Comparison of ENCODE assay signal across 10 mouse cellular contexts in genomic region chr11:69684128-69684745, GRCm38 (mm10). TPM values are rescaled to one million over a fixed set of nuclear protein-coding genes. Genes with fewer than 3 reads are reported as not detected.
A peak's percentile ranks its signal among the peaks of the same experiment; 100 is the strongest.
DNase-seq lines count a peak whose midpoint lies in the region; ATAC-seq and TF ChIP-seq lines count a peak whose summit lies in the region.
"Had no signal": no experiment of that assay in that cellular context is flagged by ENCODE, and none has a peak within 500 bp of the region (broad histone marks: within the 10 kb centered on the region; RNA-seq: fewer than 3 reads in every experiment).

No protein-coding gene starts in this region.

- no peak for TF ChIP-seq POLR2A in cerebellum, adult 2 months (IDR thresholded peaks at IDR 0.05; ENCODE audit: borderline replicate concordance, insufficient read depth, low read length)

- H3K4me3 ChIP-seq in cerebellum, adult 2 months (replicated peaks; ENCODE audit: insufficient read depth, low read depth, low read length), result no peak overlapping the region
- no peak overlapping the region for H3K4me3 ChIP-seq in hindbrain, embryonic 13.5 days
- H3K4me3 ChIP-seq in hindbrain, postnatal 0 days (ENCODE audit: low read length), result no peak overlapping the region
- no peak overlapping the region for H3K4me3 ChIP-seq in embryonic facial prominence, embryonic 10.5 days

- H3K4me1 ChIP-seq in cerebellum, adult 2 months (ENCODE audit: control insufficient read depth, insufficient read depth, low read length), result peaks cover 36% of the 10 kb centered on the region
- H3K4me1 ChIP-seq in hindbrain, embryonic 13.5 days (replicated peaks), result peaks cover 52% of the 10 kb centered on the region
- peaks cover 31% of the 10 kb centered on the region for H3K4me1 ChIP-seq in hindbrain, postnatal 0 days (ENCODE audit: insufficient read depth, low read length)
- peaks cover 54% of the 10 kb centered on the region for H3K4me1 ChIP-seq in embryonic facial prominence, embryonic 10.5 days

- peak in 1 of 2 experiments; percentile 46 for DNase-seq in cerebellum, adult 2 months
- DNase-seq in cerebellum, adult 11 months, result no peak
- DNase-seq in hindbrain, postnatal 0 days (ENCODE audit: low spot score), result no peak
- no peak for DNase-seq in embryonic facial prominence, embryonic 10.5 days (ENCODE audit: low spot score)
- DNase-seq in lung, postnatal 14 days, result peak; percentile 47
- no peak for DNase-seq in layer of hippocampus, postnatal 14 days (ENCODE audit: low spot score in 2 of 2)
- no peak for DNase-seq in spleen, postnatal 14 days (ENCODE audit: low spot score in 2 of 2)
- DNase-seq: retina, postnatal 1 day had no signal

- peak overlapping the region; percentile 12; the same call in 1 of the 2 replicates for H3K27ac ChIP-seq in cerebellum, adult 2 months (ENCODE audit: insufficient read depth, low read length)
- H3K27ac ChIP-seq in hindbrain, embryonic 13.5 days, result no peak overlapping the region
- H3K27ac ChIP-seq in hindbrain, postnatal 0 days, result no peak overlapping the region
- peak overlapping the region; percentile 94 for H3K27ac ChIP-seq in embryonic facial prominence, embryonic 10.5 days (replicated peaks)

- no peak for ATAC-seq in hindbrain, embryonic 13.5 days (ENCODE audit: low FRiP score)
- no peak for ATAC-seq in hindbrain, postnatal 0 days
- ATAC-seq: Patski had no signal

- peak overlapping the region; percentile 35 for H3K9ac ChIP-seq in hindbrain, embryonic 13.5 days
- no peak overlapping the region for H3K9ac ChIP-seq in hindbrain, postnatal 0 days (replicated peaks; ENCODE audit: low read length)

- WGBS in cerebellum, adult 2 months, result 62% methylated on average over 12 of the region's 12 CpGs
- WGBS in hindbrain, embryonic 13.5 days, result 85% methylated on average over 12 of the region's 12 CpGs
- 85% methylated on average over 12 of the region's 12 CpGs for WGBS in hindbrain, postnatal 0 days
- 77% methylated on average over 12 of the region's 12 CpGs for whole genome bisulfite sequencing in embryonic facial prominence, embryonic 10.5 days

- peaks cover 8% of the 10 kb centered on the region; the same call in 1 of the 2 replicates for H3K36me3 ChIP-seq in hindbrain, embryonic 13.5 days
- peaks cover 3% of the 10 kb centered on the region; the same call in 1 of the 2 replicates for H3K36me3 ChIP-seq in hindbrain, postnatal 0 days (ENCODE audit: insufficient read depth, low read length)
- H3K36me3 ChIP-seq in embryonic facial prominence, embryonic 10.5 days (replicated peaks), result peaks cover 14% of the 10 kb centered on the region

- TF ChIP-seq CTCF in cerebellum, adult 2 months (IDR thresholded peaks at IDR 0.05; ENCODE audit: borderline replicate concordance, insufficient read depth, low read depth, low read length), result no peak
- TF ChIP-seq CTCF in hindbrain, postnatal 0 days (IDR thresholded peaks at IDR 0.05; ENCODE audit: low read depth), result no peak

- H3K27me3 ChIP-seq in cerebellum, adult 2 months (ENCODE audit: control insufficient read depth, insufficient read depth, low read length), result no peaks in the 10 kb centered on the region
- peaks cover 13% of the 10 kb centered on the region; the same call in 1 of the 2 replicates for H3K27me3 ChIP-seq in hindbrain, embryonic 13.5 days
- no peaks in the 10 kb centered on the region for H3K27me3 ChIP-seq in hindbrain, postnatal 0 days (ENCODE audit: insufficient read depth, low read length)
- peaks cover 22% of the 10 kb centered on the region; the same call in 1 of the 2 replicates for H3K27me3 ChIP-seq in embryonic facial prominence, embryonic 10.5 days (replicated peaks; ENCODE audit: low read depth, poor library complexity, severe bottlenecking)
- H3K27me3 ChIP-seq: Patski had no signal

- H3K9me3 ChIP-seq in hindbrain, embryonic 13.5 days, result no peaks in the 10 kb centered on the region
- no peaks in the 10 kb centered on the region for H3K9me3 ChIP-seq in hindbrain, postnatal 0 days (ENCODE audit: low read length)
- no peaks in the 10 kb centered on the region for H3K9me3 ChIP-seq in embryonic facial prominence, embryonic 10.5 days

- no peak overlapping the region for H3K4me2 ChIP-seq in hindbrain, embryonic 13.5 days
- no peak overlapping the region for H3K4me2 ChIP-seq in hindbrain, postnatal 0 days (ENCODE audit: low read depth, low read length)

RNA-seq across cellular contexts. Expression of gene Tnfsf13, which starts 1.3 kb away (rescaled TPM):
- 4.8 and 4.9 TPM in 2 replicates for polyA plus RNA-seq in cerebellum, adult 2 months (2012; rRNA removed)
- 0.36 and 0.53 TPM in 2 replicates for polyA plus RNA-seq in hindbrain, embryonic 13.5 days (2015; fragmentation: Nextera tagmentation; extraction: Ambion mirVana)
- 0.14 and 1.8 TPM in 2 replicates for total RNA-seq in hindbrain, postnatal 0 days (2014; rRNA removed)
- polyA plus RNA-seq in hindbrain, postnatal 0 days (2015; fragmentation: Nextera tagmentation; extraction: Ambion mirVana), result 0.76 and 0.98 TPM in 2 replicates
- 0.15 TPM in 1 of 2 replicates, not detected in the other for polyA plus RNA-seq in embryonic facial prominence, embryonic 10.5 days (2016; fragmentation: Nextera tagmentation; extraction: Ambion mirVana)
- 1 to 10 TPM in 1 of 2 experiments, under 1 TPM in 1; 0.88 to 1.1 TPM for total RNA-seq in layer of hippocampus, postnatal 14 days (2021)

RNA-seq across cellular contexts. Expression of gene Senp3, which starts 2.4 kb away (rescaled TPM):
- polyA plus RNA-seq in cerebellum, adult 2 months (2012; rRNA removed), result 110 and 152 TPM in 2 replicates
- 94.7 and 95.9 TPM in 2 replicates for polyA plus RNA-seq in hindbrain, embryonic 13.5 days (2015; fragmentation: Nextera tagmentation; extraction: Ambion mirVana)
- total RNA-seq in hindbrain, postnatal 0 days (2014; rRNA removed), result 68.6 and 90.4 TPM in 2 replicates
- 69.2 and 69.3 TPM in 2 replicates for polyA plus RNA-seq in hindbrain, postnatal 0 days (2015; fragmentation: Nextera tagmentation; extraction: Ambion mirVana)
- 136 and 141 TPM in 2 replicates for polyA plus RNA-seq in embryonic facial prominence, embryonic 10.5 days (2016; fragmentation: Nextera tagmentation; extraction: Ambion mirVana)
- 10 to 100 TPM; 84.3 to 88.5 TPM for total RNA-seq in layer of hippocampus, postnatal 14 days (2021)

RNA-seq across cellular contexts. Expression of gene Tnfsf12, which starts 11.4 kb away (rescaled TPM):
- 31.2 and 35.3 TPM in 2 replicates for polyA plus RNA-seq in cerebellum, adult 2 months (2012; rRNA removed)
- 1.8 and 3.6 TPM in 2 replicates for polyA plus RNA-seq in hindbrain, embryonic 13.5 days (2015; fragmentation: Nextera tagmentation; extraction: Ambion mirVana)
- total RNA-seq in hindbrain, postnatal 0 days (2014; rRNA removed), result 3.1 and 7.1 TPM in 2 replicates
- polyA plus RNA-seq in hindbrain, postnatal 0 days (2015; fragmentation: Nextera tagmentation; extraction: Ambion mirVana), result 5.0 and 6.0 TPM in 2 replicates
- 1.2 and 2.2 TPM in 2 replicates for polyA plus RNA-seq in embryonic facial prominence, embryonic 10.5 days (2016; fragmentation: Nextera tagmentation; extraction: Ambion mirVana)
- 1 to 10 TPM; 5.8 to 6.5 TPM for total RNA-seq in layer of hippocampus, postnatal 14 days (2021)

RNA-seq across cellular contexts. Expression of gene Tnfsfm13, which starts 11.7 kb away (rescaled TPM):
- 3.3 and 4.2 TPM in 2 replicates for polyA plus RNA-seq in cerebellum, adult 2 months (2012; rRNA removed)
- 0.98 and 1.2 TPM in 2 replicates for polyA plus RNA-seq in hindbrain, embryonic 13.5 days (2015; fragmentation: Nextera tagmentation; extraction: Ambion mirVana)
- 0.94 and 4.6 TPM in 2 replicates for total RNA-seq in hindbrain, postnatal 0 days (2014; rRNA removed)
- 2.0 and 2.8 TPM in 2 replicates for polyA plus RNA-seq in hindbrain, postnatal 0 days (2015; fragmentation: Nextera tagmentation; extraction: Ambion mirVana)
- 0.88 and 1.3 TPM in 2 replicates for polyA plus RNA-seq in embryonic facial prominence, embryonic 10.5 days (2016; fragmentation: Nextera tagmentation; extraction: Ambion mirVana)
- total RNA-seq in layer of hippocampus, postnatal 14 days (2021), result 1 to 10 TPM in 1 of 2 experiments, under 1 TPM in 1; 0.45 to 1.0 TPM

RNA-seq across cellular contexts. Expression of gene Eif4a1, which starts 12.0 kb away (rescaled TPM):
- 316 and 321 TPM in 2 replicates for polyA plus RNA-seq in cerebellum, adult 2 months (2012; rRNA removed)
- 528 and 537 TPM in 2 replicates for polyA plus RNA-seq in hindbrain, embryonic 13.5 days (2015; fragmentation: Nextera tagmentation; extraction: Ambion mirVana)
- total RNA-seq in hindbrain, postnatal 0 days (2014; rRNA removed), result 696 and 745 TPM in 2 replicates
- polyA plus RNA-seq in hindbrain, postnatal 0 days (2015; fragmentation: Nextera tagmentation; extraction: Ambion mirVana), result 427 and 463 TPM in 2 replicates
- 780 and 781 TPM in 2 replicates for polyA plus RNA-seq in embryonic facial prominence, embryonic 10.5 days (2016; fragmentation: Nextera tagmentation; extraction: Ambion mirVana)
- total RNA-seq in layer of hippocampus, postnatal 14 days (2021), result 100 to 1,000 TPM; 409 to 418 TPM

Comparison
In these comparisons a context has a peak if more than half of its experiments do, and no peak if none do; other contexts are left out.
1. H3K27ac ChIP-seq: peak in cerebellum, adult 2 months (single experiment) and embryonic facial prominence, embryonic 10.5 days (single experiment); none in hindbrain, embryonic 13.5 days (single experiment) and hindbrain, postnatal 0 days (single experiment).